Mouse (Mus musculus): ENCODE data around the gene Ndufc1. TPM values are rescaled to one million over a fixed set of nuclear protein-coding genes. Genes with fewer than 3 reads are reported as not detected.
"Not testable (repeated sequence)": the region's sequence is repeated elsewhere in the genome, so short reads cannot be mapped to it uniquely, and the experiment has no call there.

Gene Ndufc1
- polyA plus RNA-seq, 3 experiments from 2014 or later = 222 to 324 (median 265) TPM

GRCm38 (mm10) chr3:51395461-51396145, 13.2 kb downstream of the Ndufc1 start:
- ATAC-seq = no peak

- no peak for ATAC-seq
Observed at GRCm38 (mm10) chr3:51394881-51395280, 13.9 kb downstream of the Ndufc1 start.

- no peak for ATAC-seq
Observed at GRCm38 (mm10) chr3:51393651-51394050, 15.1 kb downstream of the Ndufc1 start.

GRCm38 (mm10) chr3:51393018-51393417, 15.8 kb downstream of the Ndufc1 start:
- not testable (repeated sequence) for ATAC-seq

GRCm38 (mm10) chr3:51391591-51391990, 17.2 kb downstream of the Ndufc1 start:
- no peak for ATAC-seq

GRCm38 (mm10) chr3:51391095-51391494, 17.7 kb downstream of the Ndufc1 start:
- peak; percentile 56 for ATAC-seq

GRCm38 (mm10) chr3:51388904-51389303, 19.9 kb downstream of the Ndufc1 start:
- no peak for ATAC-seq

- no peak for ATAC-seq
Observed at GRCm38 (mm10) chr3:51387868-51388381, 20.9 kb downstream of the Ndufc1 start.

GRCm38 (mm10) chr3:51387134-51387451, 21.7 kb downstream of the Ndufc1 start:
- no peak for ATAC-seq

- ATAC-seq = no peak
Observed at GRCm38 (mm10) chr3:51386441-51387133, 22.2 kb downstream of the Ndufc1 start.

GRCm38 (mm10) chr3:51383409-51383808, 25.4 kb downstream of the Ndufc1 start:
- ATAC-seq = no peak

- no peak for ATAC-seq
Observed at GRCm38 (mm10) chr3:51380660-51381014, 28.2 kb downstream of the Ndufc1 start.

GRCm38 (mm10) chr3:51379786-51380659, 28.8 kb downstream of the Ndufc1 start:
- ATAC-seq = no peak

GRCm38 (mm10) chr3:51378665-51378946, 30.2 kb downstream of the Ndufc1 start:
- ATAC-seq = no peak

GRCm38 (mm10) chr3:51377878-51378664, 30.7 kb downstream of the Ndufc1 start:
- peak; percentile 84 for ATAC-seq

- peak; percentile 47 for ATAC-seq
Observed at GRCm38 (mm10) chr3:51375307-51376265, 33.2 kb downstream of the Ndufc1 start.

GRCm38 (mm10) chr3:51373544-51373943, 35.2 kb downstream of the Ndufc1 start:
- ATAC-seq = no peak

GRCm38 (mm10) chr3:51372883-51373282, 35.9 kb downstream of the Ndufc1 start:
- ATAC-seq = peak; percentile 57

GRCm38 (mm10) chr3:51371826-51372225, 37.0 kb downstream of the Ndufc1 start:
- no peak for ATAC-seq

- ATAC-seq = no peak
Observed at GRCm38 (mm10) chr3:51368011-51368410, 40.8 kb downstream of the Ndufc1 start.

GRCm38 (mm10) chr3:51366926-51367325, 41.9 kb downstream of the Ndufc1 start:
- no peak for ATAC-seq
